Mouse (Mus musculus) C2C12 (cell line): ENCODE measurements around the gene Rpl12. TPM values are rescaled to one million over a fixed set of nuclear protein-coding genes. Genes with fewer than 3 reads are reported as not detected.

ENCODE experiments used
- H3K27me3 ChIP-seq: one replicate; pipeline ENCODE4 v1.6.1; 2011; ENCODE audit not compliant: control insufficient read depth, insufficient read depth, insufficient read length
- H3K36me3 ChIP-seq: one replicate; pipeline ENCODE4 v1.6.1; 2011; ENCODE audit not compliant: control insufficient read depth, insufficient read depth
- H3K4me3 ChIP-seq: one replicate; pipeline ENCODE4 v1.5.1; 2011; ENCODE audit warnings: mild to moderate bottlenecking, control low read depth; ENCODE audit not compliant: poor library complexity, insufficient read depth, severe bottlenecking
- H3K79me2 ChIP-seq: one replicate; pipeline ENCODE4 v1.6.1; 2011; ENCODE audit not compliant: control insufficient read depth, insufficient read depth
- H3K79me3 ChIP-seq: one replicate; pipeline ENCODE4 v1.6.1; 2011; ENCODE audit warnings: low read depth, control low read depth
- H3ac ChIP-seq: one replicate; pipeline ENCODE3; 2011; ENCODE audit warnings: low read depth; ENCODE audit not compliant: control insufficient read depth, insufficient read length
- CEBPB ChIP-seq: IDR thresholded peaks from one replicate; pipeline ENCODE4 v1.6.1; 2011; ENCODE audit warnings: low read depth, mild to moderate bottlenecking, control low read depth, moderate library complexity
- CTCF ChIP-seq: IDR thresholded peaks from one replicate; pipeline ENCODE4 v1.5.1; 2011; ENCODE audit not compliant: control insufficient read depth, insufficient read depth, insufficient read length
- FOSL1 ChIP-seq: IDR thresholded peaks from one replicate; pipeline ENCODE4 v1.8.0; 2011; ENCODE audit warnings: mild to moderate bottlenecking, low read length; ENCODE audit not compliant: poor library complexity, insufficient read depth, severe bottlenecking
- MAX ChIP-seq: IDR thresholded peaks from one replicate; pipeline ENCODE4 v1.6.1; 2011; ENCODE audit warnings: mild to moderate bottlenecking, control low read depth
- MYOD1 ChIP-seq: IDR thresholded peaks from one replicate; pipeline ENCODE4 v1.6.1; 2011; ENCODE audit warnings: low read depth; ENCODE audit not compliant: control insufficient read depth, insufficient read length
- MYOG ChIP-seq: IDR thresholded peaks from one replicate; pipeline ENCODE4 v1.6.1; 2011; ENCODE audit not compliant: control insufficient read depth, insufficient read length; ENCODE audit errors: extremely low read depth
- USF1 ChIP-seq: IDR thresholded peaks from one replicate; pipeline ENCODE4 v1.6.1; 2011; ENCODE audit warnings: low read depth, mild to moderate bottlenecking, control low read depth, moderate library complexity
- polyA plus RNA-seq: library from polyadenylated mRNA; unstranded; fragments of >200 nt; fragmentation: generic; extraction: Trizol; gene quantifications from one replicate; pipeline ENCODE4 v1.2.1, GENCODE M21; 2012; ENCODE audit warnings: missing spikeins

Gene Rpl12
- polyA plus RNA-seq, 1 experiment, result 3,677 TPM

GRCm38 (mm10) chr2:32957344-32957743, 4.0 kb upstream of the Rpl12 start:
- Histone ChIP-seq H3K27me3 (no peaks in the 10 kb centered on the region), H3ac (no peak overlapping the region), H3K79me2 (peaks cover 23% of the 10 kb centered on the region), H3K79me3 (peaks cover 13% of the 10 kb centered on the region), H3K4me3 (no peak overlapping the region), H3K36me3 (peaks cover 27% of the 10 kb centered on the region)
- TF ChIP-seq MYOD1 (no peak), USF1 (no peak), MYOG (no peak), CEBPB (no peak), FOSL1 (no peak), CTCF (no peak), MAX (no peak)

- H3ac ChIP-seq, result no peak overlapping the region
- H3K36me3 ChIP-seq, result peaks cover 48% of the 10 kb centered on the region
- TF ChIP-seq CTCF, result no peak
- TF ChIP-seq FOSL1, result no peak
- no peak for TF ChIP-seq USF1
- TF ChIP-seq MYOD1, result no peak
- no peak for TF ChIP-seq CEBPB
- no peak for TF ChIP-seq MYOG
- TF ChIP-seq MAX, result no peak
- no peaks in the 10 kb centered on the region for H3K27me3 ChIP-seq
- H3K4me3 ChIP-seq, result peak overlapping the region; percentile 92
- peaks cover 50% of the 10 kb centered on the region for H3K79me2 ChIP-seq
- peaks cover 34% of the 10 kb centered on the region for H3K79me3 ChIP-seq
Observed at GRCm38 (mm10) chr2:32960273-32960672, 1.1 kb upstream of the Rpl12 start.

- Histone ChIP-seq H3K79me3 (peaks cover 34% of the 10 kb centered on the region), H3K27me3 (no peaks in the 10 kb centered on the region), H3K79me2 (peaks cover 50% of the 10 kb centered on the region), H3ac (peak overlapping the region; percentile 93), H3K36me3 (peaks cover 47% of the 10 kb centered on the region), H3K4me3 (peak overlapping the region; percentile 92)
- no peak for TF ChIP-seq MYOG
- TF ChIP-seq MAX, result peak; percentile 12
- no peak for TF ChIP-seq CEBPB
- TF ChIP-seq CTCF, result no peak
Observed at GRCm38 (mm10) chr2:32962062-32962874, 909 bp downstream of the Rpl12 start.

- Histone ChIP-seq H3K36me3 (peaks cover 41% of the 10 kb centered on the region), H3K27me3 (no peaks in the 10 kb centered on the region), H3K79me3 (peaks cover 34% of the 10 kb centered on the region), H3ac (peak overlapping the region; percentile 93), H3K79me2 (peaks cover 55% of the 10 kb centered on the region), H3K4me3 (peak overlapping the region; percentile 92)
- TF ChIP-seq MAX (no peak), MYOG (no peak), CEBPB (no peak), CTCF (no peak), USF1 (no peak), FOSL1 (no peak), MYOD1 (no peak)
Observed at GRCm38 (mm10) chr2:32962875-32963220, 1.5 kb downstream of the Rpl12 start.

- H3K79me2 ChIP-seq, result peaks cover 58% of the 10 kb centered on the region
- H3ac ChIP-seq, result peak overlapping the region; percentile 93
- TF ChIP-seq USF1, result no peak
- TF ChIP-seq CTCF, result no peak
- H3K4me3 ChIP-seq, result peak overlapping the region; percentile 92
- H3K27me3 ChIP-seq, result no peaks in the 10 kb centered on the region
- peaks cover 34% of the 10 kb centered on the region for H3K79me3 ChIP-seq
- H3K36me3 ChIP-seq, result peaks cover 35% of the 10 kb centered on the region
Observed at GRCm38 (mm10) chr2:32963544-32963943, 2.2 kb downstream of the Rpl12 start.

GRCm38 (mm10) chr2:32963981-32964380, 2.6 kb downstream of the Rpl12 start:
- H3ac ChIP-seq, result peak overlapping the region; percentile 38
- peak overlapping the region; percentile 92 for H3K4me3 ChIP-seq
- H3K79me3 ChIP-seq, result peaks cover 34% of the 10 kb centered on the region
- peaks cover 58% of the 10 kb centered on the region for H3K79me2 ChIP-seq
- H3K27me3 ChIP-seq, result no peaks in the 10 kb centered on the region
- peaks cover 35% of the 10 kb centered on the region for H3K36me3 ChIP-seq
- TF ChIP-seq USF1 (no peak), MYOG (no peak), MAX (no peak)
